Mouse (Mus musculus) hindbrain, postnatal 0 days (tissue): ENCODE results near the gene Sytl1. TPM values are rescaled to one million over a fixed set of nuclear protein-coding genes. Genes with fewer than 3 reads are reported as not detected.

Source experiments
- ATAC-seq: fragments of 200-750 bp; cut with Nextera tagmentation; 2 replicates; pipeline ENCODE4 v1.8.0; 2017; ENCODE audit warnings: mild to moderate bottlenecking, moderate TSS enrichment, moderate library complexity
- DNase-seq: peaks from one replicate; pipeline ENCODE4 v3.0.0-alpha.2; 2015; ENCODE audit warnings: low spot score
- H3K27ac ChIP-seq: fragments of 300-500 bp; sonication (generic); 2 replicates; pipeline ENCODE4 v1.5.1; 2014; ENCODE audit warnings: mild to moderate bottlenecking
- H3K27me3 ChIP-seq: fragments of 300-500 bp; sonication (generic); 2 replicates; pipeline ENCODE4 v1.6.1; 2014; ENCODE audit warnings: low read length, mixed read lengths; ENCODE audit not compliant: insufficient read depth
- H3K36me3 ChIP-seq: fragments of 300-500 bp; sonication (generic); 2 replicates; pipeline ENCODE4 v1.6.1; 2014; ENCODE audit warnings: low read length, mixed read lengths; ENCODE audit not compliant: insufficient read depth
- H3K4me1 ChIP-seq: fragments of 300-500 bp; sonication (generic); 2 replicates; pipeline ENCODE4 v1.6.1; 2014; ENCODE audit warnings: antibody characterized with exemption, low read length, mixed read lengths; ENCODE audit not compliant: insufficient read depth
- H3K4me2 ChIP-seq: fragments of 300-500 bp; sonication (generic); 2 replicates; pipeline ENCODE4 v1.6.1; 2014; ENCODE audit warnings: low read depth, mild to moderate bottlenecking, low read length, moderate library complexity, mixed read lengths
- H3K4me3 ChIP-seq: fragments of 300-500 bp; sonication (generic); 2 replicates; pipeline ENCODE4 v1.5.1; 2014; ENCODE audit warnings: low read length
- H3K9ac ChIP-seq: fragments of 300-500 bp; sonication (generic); replicated peaks from 2 replicates; pipeline ENCODE4 v1.6.1; 2014; ENCODE audit warnings: mild to moderate bottlenecking, low read length, moderate library complexity, mixed read lengths
- H3K9me3 ChIP-seq: fragments of 300-500 bp; sonication (generic); 2 replicates; pipeline ENCODE4 v1.6.1; 2016; ENCODE audit warnings: low read length, mixed read lengths
- CTCF ChIP-seq: IDR thresholded peaks from 2 replicates; pipeline ENCODE4 v1.5.1; 2016; ENCODE audit warnings: antibody characterized with exemption, control low read depth, low read depth
- WGBS: fragments of 180-500 bp; shearing (Covaris S2); extraction: QIAGEN DNeasy Blood & Tissue Kit; methylation state at CpG from one replicate; pipeline ENCODE4 v1.1.7; 2014; 5-methylcytosine and 5-hydroxymethylcytosine counted together
- polyA plus RNA-seq: library from polyadenylated mRNA; unstranded; fragments of >200 nt; fragmentation: Nextera tagmentation; extraction: Ambion mirVana; gene quantifications from 2 replicates; pipeline ENCODE4 v1.2.1, GENCODE M21; 2015
- total RNA-seq: library from RNA; depleted of rRNA; stranded (reverse); fragments of >200 nt; gene quantifications from 2 replicates; pipeline ENCODE4 v1.2.3, GENCODE M21; 2014

Gene Sytl1
- total and polyA plus RNA-seq, 2 experiments from 2014 or later, result 0.40 to 1.4 TPM

DNA sequence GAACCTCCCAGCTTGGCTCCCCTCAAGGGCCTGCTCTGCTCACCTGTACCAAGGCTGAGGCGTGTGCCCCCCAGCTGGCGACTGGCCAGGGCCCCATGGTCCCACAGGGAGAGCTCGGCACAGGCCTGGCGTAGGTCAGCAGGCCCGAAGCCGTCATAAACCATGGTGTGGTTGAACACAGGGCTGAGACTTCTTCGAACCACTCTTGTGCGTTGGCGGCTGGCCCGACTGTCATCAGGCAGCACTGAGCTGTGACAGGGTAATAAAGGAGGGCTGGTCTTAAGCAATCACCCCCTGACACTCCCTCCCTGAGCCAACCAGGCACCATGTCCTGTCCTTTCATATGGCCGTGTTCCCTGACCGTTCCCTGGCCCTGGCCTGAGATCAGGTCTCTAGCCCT, 9.5 kb downstream of the Sytl1 start:
- Histone ChIP-seq H3K27me3 (peaks cover 17% of the 10 kb centered on the region), H3K4me3 (no peak overlapping the region), H3K9ac (no peak overlapping the region), H3K9me3 (no peaks in the 10 kb centered on the region), H3K36me3 (no peaks in the 10 kb centered on the region), H3K4me1 (0 out of 2 replicates have a peak, but pooled peaks cover 6% of the 10 kb centered on the region), H3K4me2 (no peak overlapping the region), H3K27ac (no peak overlapping the region)
- TF ChIP-seq CTCF, result no peak
- WGBS, result 68% methylated on average over 12 of the region's 12 CpGs
- ATAC-seq (0 out of 2 replicates have a peak, but pooled peaks have one; percentile 9), DNase-seq (no peak)

- H3K4me3 ChIP-seq, result no peak overlapping the region
- H3K36me3 ChIP-seq, result no peaks in the 10 kb centered on the region
- H3K27me3 ChIP-seq, result peaks cover 27% of the 10 kb centered on the region
- DNase-seq (peak; percentile 27), ATAC-seq (no peak)
- H3K4me1 ChIP-seq, result 0 out of 2 replicates have a peak, but pooled peaks cover 6% of the 10 kb centered on the region
- WGBS, result 47% methylated on average over 4 of the region's 4 CpGs
- TF ChIP-seq CTCF, result peak; percentile 50
- no peak overlapping the region for H3K9ac ChIP-seq
- no peaks in the 10 kb centered on the region for H3K9me3 ChIP-seq
- H3K4me2 ChIP-seq, result no peak overlapping the region
- no peak overlapping the region for H3K27ac ChIP-seq
Measured at GRCm38 (mm10) chr4:133252089-133252488, 10.8 kb downstream of the Sytl1 start.

DNA sequence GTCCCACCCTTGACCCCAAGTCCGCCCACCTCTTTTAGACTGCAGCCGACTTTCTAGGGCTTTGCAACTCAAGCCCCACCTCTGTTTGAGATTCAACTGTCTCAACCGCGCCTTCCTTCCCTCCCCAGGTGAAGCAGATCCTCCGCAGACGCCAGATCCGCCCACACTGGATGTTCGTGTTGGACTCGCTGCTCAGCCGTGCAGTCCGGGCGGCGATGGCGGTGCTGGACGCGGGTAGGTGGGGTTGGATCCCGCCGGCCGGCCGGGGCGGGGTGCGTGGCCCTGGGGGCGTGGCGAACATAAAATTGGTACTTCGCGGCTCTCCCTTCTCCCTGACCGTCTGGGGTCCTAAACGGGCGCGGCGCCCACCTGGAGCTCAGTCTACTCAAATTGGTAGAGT, 11.7 kb downstream of the Sytl1 start:
- 0 out of 2 replicates have a peak, but pooled peaks cover 6% of the 10 kb centered on the region for H3K4me1 ChIP-seq
- 2% methylated on average over 31 of the region's 31 CpGs for WGBS
- no peaks in the 10 kb centered on the region for H3K36me3 ChIP-seq
- no peak for ATAC-seq
- TF ChIP-seq CTCF, result no peak
- H3K9ac ChIP-seq, result peak overlapping the region; percentile 28
- peak overlapping the region; percentile 52 for H3K4me2 ChIP-seq
- DNase-seq, result no peak
- no peak overlapping the region for H3K27ac ChIP-seq
- peak overlapping the region; percentile 27 for H3K4me3 ChIP-seq
- peaks cover 30% of the 10 kb centered on the region for H3K27me3 ChIP-seq
- no peaks in the 10 kb centered on the region for H3K9me3 ChIP-seq

GRCm38 (mm10) chr4:133250609-133251008, 12.3 kb downstream of the Sytl1 start:
- TF ChIP-seq CTCF, result peak; percentile 84

DNA sequence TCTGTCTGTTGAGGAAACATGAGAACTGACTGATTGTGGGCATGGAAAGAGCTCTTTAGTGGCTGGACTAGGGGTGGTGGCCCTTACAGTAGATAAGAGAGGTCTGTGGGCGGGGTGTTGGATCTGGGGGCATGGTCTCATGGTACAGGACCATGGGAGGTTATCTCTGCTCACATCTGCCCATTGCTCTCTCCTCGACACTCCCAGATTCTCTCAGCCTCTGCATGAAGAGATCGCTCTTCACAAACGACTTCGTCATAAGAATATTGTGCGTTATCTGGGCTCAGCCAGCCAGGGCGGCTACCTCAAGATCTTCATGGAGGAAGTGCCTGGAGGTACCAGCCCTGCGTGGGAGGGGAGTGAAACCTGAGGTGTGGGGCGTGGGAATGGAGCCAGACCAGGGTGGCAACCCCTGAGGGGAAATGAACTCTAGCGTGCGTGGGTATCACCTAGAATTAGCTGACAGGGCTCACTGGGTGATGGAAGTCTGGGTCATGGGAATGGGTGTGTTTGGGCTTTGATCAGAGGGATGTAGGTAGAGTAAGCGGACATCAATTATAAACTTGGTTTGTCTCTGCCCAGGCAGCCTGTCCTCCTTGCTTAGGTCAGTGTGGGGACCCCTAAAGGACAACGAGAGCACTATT, 15.0 kb downstream of the Sytl1 start:
- no peak for ATAC-seq
- Histone ChIP-seq H3K9me3 (no peaks in the 10 kb centered on the region), H3K36me3 (no peaks in the 10 kb centered on the region), H3K27me3 (peaks cover 32% of the 10 kb centered on the region), H3K4me3 (no peak overlapping the region), H3K9ac (no peak overlapping the region), H3K27ac (no peak overlapping the region), H3K4me2 (no peak overlapping the region), H3K4me1 (0 out of 2 replicates have a peak, but pooled peaks cover 6% of the 10 kb centered on the region)
- no peak for TF ChIP-seq CTCF
- no peak for DNase-seq
- WGBS, result 81% methylated on average over 13 of the region's 13 CpGs

More at GRCm38 (mm10) chr4:133250609-133251008, 12.3 kb downstream of the Sytl1 start:
- ATAC-seq, result no peak
- no peak overlapping the region for H3K27ac ChIP-seq
- 4% methylated on average over 22 of the region's 22 CpGs for WGBS
- peak overlapping the region; percentile 52 for H3K4me2 ChIP-seq
- no peaks in the 10 kb centered on the region for H3K9me3 ChIP-seq
- DNase-seq, result peak; percentile 77
- H3K9ac ChIP-seq, result peak overlapping the region; percentile 28; the same call in 1 of the 2 replicates
- peaks cover 30% of the 10 kb centered on the region for H3K27me3 ChIP-seq
- peak overlapping the region; percentile 27 for H3K4me3 ChIP-seq
- no peaks in the 10 kb centered on the region for H3K36me3 ChIP-seq
- H3K4me1 ChIP-seq, result 0 out of 2 replicates have a peak, but pooled peaks cover 6% of the 10 kb centered on the region

DNA sequence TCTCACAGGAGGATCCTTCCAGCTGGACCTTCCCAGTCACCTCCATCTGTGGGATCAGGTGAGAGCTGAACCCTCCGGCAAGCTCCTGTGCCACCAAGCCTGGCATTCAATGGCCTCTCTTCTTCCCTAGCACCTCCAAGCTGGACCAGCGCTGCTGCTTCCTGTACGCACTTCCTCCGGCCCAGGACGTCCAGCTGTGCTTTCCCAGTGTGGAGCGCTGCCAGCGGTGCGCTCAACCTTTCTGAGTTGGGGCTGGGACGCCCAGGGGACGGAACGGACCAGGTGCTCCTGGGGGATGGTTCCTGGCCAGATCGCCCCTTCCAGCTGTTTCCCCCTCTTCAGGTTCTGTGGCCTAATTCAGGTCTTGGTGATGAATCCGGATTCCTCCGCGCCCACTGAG, 15.8 kb downstream of the Sytl1 start:
- no peak for DNase-seq
- no peak for TF ChIP-seq CTCF
- H3K4me1 ChIP-seq, result 0 out of 2 replicates have a peak, but pooled peaks cover 6% of the 10 kb centered on the region
- H3K27ac ChIP-seq, result no peak overlapping the region
- no peak overlapping the region for H3K4me3 ChIP-seq
- peaks cover 33% of the 10 kb centered on the region for H3K27me3 ChIP-seq
- H3K36me3 ChIP-seq, result no peaks in the 10 kb centered on the region
- WGBS, result 29% methylated on average over 15 of the region's 15 CpGs
- no peaks in the 10 kb centered on the region for H3K9me3 ChIP-seq
- no peak for ATAC-seq
- H3K4me2 ChIP-seq, result no peak overlapping the region
- H3K9ac ChIP-seq, result no peak overlapping the region

GRCm38 (mm10) chr4:133244289-133244688, 18.6 kb downstream of the Sytl1 start:
- Histone ChIP-seq H3K9me3 (no peaks in the 10 kb centered on the region), H3K4me2 (no peak overlapping the region), H3K4me1 (no peaks in the 10 kb centered on the region), H3K4me3 (no peak overlapping the region), H3K27ac (no peak overlapping the region), H3K9ac (no peak overlapping the region), H3K36me3 (no peaks in the 10 kb centered on the region), H3K27me3 (peaks cover 21% of the 10 kb centered on the region)
- 89% methylated on average over 1 of the region's 1 CpGs for WGBS
- DNase-seq (no peak), ATAC-seq (no peak)
- TF ChIP-seq CTCF, result no peak
